Mouse (Mus musculus) embryo, embryonic 11 days (tissue): ENCODE results near the gene Pdlim4.
A peak's percentile ranks its signal among the peaks of the same experiment; 100 is the strongest.
"Not testable (repeated sequence)": the region's sequence is repeated elsewhere in the genome, so short reads cannot be mapped to it uniquely, and the experiment has no call there.

ENCODE experiments used
- DNase-seq: peaks from one replicate; pipeline ENCODE4 v3.0.0-alpha.2; 2015

Gene Pdlim4

DNA sequence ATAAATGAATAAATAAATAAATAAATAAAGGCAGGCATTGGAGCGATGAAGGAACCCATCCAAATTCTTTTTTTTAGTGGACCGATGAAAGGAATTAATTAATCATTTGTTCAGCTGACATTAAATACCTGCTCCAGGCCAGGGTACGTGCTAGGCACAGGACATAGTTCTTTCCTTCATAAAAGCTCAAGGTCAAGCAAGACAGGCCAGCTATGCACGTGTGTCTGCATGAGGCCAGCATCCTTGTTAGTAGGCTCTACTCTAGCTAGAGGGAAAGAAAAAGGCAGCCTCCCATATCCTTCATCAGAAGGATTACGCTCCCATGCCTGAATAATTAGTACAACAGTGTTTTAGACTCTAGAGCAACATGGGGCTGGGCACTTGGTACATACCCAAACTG, 55.9 kb downstream of the Pdlim4 start:
- no peak for DNase-seq

DNA sequence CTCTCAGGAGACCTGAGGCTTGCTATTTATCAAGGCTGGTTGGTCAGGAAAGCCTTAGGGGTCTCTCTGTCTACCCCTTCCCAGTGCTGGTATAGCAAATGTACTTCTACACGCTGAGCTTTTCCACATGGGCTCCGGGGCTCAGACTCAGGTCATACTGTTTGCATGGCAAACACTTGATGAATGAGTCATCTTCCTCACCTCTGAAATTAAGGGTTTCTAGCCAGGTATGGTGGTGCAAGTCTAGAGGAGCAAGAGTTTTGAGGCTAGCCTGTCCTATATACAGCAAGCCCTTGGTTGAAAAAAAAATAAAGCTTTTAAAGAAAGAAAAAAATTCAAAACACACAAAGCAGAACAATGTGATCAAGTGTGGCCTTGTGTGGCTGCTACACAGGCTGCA, 57.6 kb downstream of the Pdlim4 start:
- DNase-seq = no peak

DNA sequence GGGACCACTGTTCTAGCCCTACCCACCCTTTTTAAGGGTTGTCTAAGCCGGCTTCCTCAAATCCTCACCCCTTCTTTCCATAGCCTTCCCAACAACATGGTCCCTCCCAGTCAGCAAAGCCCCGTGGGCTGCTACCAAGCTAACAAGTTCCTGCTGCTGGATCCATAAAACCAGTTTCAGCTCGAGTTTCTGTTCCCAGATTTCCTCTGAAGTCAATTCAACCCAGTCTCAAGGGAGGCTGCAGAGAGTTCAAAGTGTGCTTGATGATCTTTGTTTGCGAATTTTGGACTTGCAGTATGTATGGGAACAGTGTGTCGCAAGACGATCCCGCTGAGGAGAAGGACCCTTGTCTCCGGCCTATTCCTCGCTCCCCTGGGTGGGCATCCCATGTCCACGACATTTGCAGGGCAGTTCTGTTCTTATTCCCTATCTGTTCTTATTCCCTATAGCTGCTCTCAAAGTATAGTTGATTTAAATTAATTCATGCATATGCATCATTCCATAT, 60.3 kb downstream of the Pdlim4 start:
- DNase-seq = peak; percentile 31

DNA sequence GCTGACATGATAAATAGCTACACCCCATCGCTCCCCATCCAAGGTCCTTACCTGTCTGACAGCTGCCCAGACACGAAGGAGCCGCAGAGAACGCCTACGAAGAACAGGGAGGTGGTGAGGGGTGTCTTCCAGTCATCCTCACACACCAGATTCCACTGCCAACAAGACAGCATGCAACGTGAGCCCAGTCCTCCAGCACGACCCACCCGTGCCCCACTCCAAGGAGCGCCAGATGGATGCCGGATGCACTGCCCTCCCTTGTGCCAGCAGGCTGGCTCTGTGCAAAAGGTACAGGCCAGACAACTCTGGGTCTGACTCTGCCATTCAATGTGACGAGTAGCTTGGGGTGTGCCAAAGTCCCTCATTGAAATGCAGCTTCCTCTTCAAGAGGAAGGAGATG, 61.1 kb downstream of the Pdlim4 start:
- no peak for DNase-seq

DNA sequence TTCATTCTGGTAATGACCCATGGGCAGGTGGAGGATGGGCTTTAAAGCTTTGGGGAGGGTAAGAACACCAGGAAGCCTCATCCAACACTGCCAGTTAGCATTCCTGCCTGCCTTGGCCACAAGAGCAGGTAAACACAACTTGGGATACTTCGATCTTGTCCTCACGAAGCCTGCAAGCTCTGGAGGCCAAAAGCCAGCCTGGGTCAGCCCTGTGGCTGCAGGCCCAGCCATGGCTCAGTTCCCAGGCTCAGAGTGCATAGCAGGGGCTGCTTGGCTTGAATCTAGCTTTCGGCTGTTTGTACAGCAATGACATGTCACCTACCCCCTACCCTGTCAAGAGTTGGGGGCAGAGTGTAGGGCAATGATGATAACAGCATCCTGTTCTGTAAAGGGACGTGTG, 61.9 kb downstream of the Pdlim4 start:
- no peak for DNase-seq

DNA sequence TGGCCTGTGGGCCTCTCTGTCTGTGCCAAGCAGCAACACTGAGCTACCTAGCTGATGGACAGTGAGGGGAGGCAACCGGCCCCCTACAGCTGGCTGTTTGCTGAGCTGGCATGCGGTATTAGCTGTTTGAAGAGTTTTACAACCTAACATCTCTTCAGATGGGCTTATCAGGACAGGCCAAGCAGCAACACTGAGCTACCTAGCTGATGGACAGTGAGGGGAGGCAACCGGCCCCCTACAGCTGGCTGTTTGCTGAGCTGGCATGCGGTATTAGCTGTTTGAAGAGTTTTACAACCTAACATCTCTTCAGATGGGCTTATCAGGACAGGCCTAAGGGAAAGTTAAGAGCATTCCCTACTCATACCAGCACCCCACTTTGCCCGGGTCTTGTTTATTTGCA, 62.5 kb downstream of the Pdlim4 start:
- DNase-seq = not testable (repeated sequence)
